Mouse (Mus musculus) intestine, embryonic 15.5 days (tissue): ENCODE results near the gene Frem2. TPM values are rescaled to one million over a fixed set of nuclear protein-coding genes. Genes with fewer than 3 reads are reported as not detected.

ENCODE experiments used
- ATAC-seq: fragments of 200-750 bp; cut with Nextera tagmentation; 2 replicates; pipeline ENCODE4 v1.8.0; 2017; ENCODE audit warnings: moderate TSS enrichment, moderate library complexity
- H3K27ac ChIP-seq: fragments of 300-500 bp; sonication (generic); 2 replicates; pipeline ENCODE4 v1.5.1; 2015; ENCODE audit warnings: mild to moderate bottlenecking, inconsistent platforms
- H3K27me3 ChIP-seq: fragments of 300-500 bp; sonication (generic); replicated peaks from 2 replicates; pipeline ENCODE4 v1.6.1; 2015; ENCODE audit warnings: inconsistent platforms
- H3K36me3 ChIP-seq: fragments of 300-500 bp; sonication (generic); 2 replicates; pipeline ENCODE4 v1.6.1; 2015; ENCODE audit warnings: inconsistent platforms
- H3K4me1 ChIP-seq: fragments of 300-500 bp; sonication (generic); replicated peaks from 2 replicates; pipeline ENCODE4 v1.6.1; 2015; ENCODE audit warnings: inconsistent platforms
- H3K4me2 ChIP-seq: fragments of 300-500 bp; sonication (generic); replicated peaks from 2 replicates; pipeline ENCODE4 v1.6.1; 2015; ENCODE audit warnings: mild to moderate bottlenecking, inconsistent platforms
- H3K4me3 ChIP-seq: fragments of 300-500 bp; sonication (generic); replicated peaks from 2 replicates; pipeline ENCODE4 v1.5.1; 2015; ENCODE audit warnings: inconsistent platforms
- H3K9ac ChIP-seq: fragments of 300-500 bp; sonication (generic); 2 replicates; pipeline ENCODE4 v1.6.1; 2015; ENCODE audit warnings: inconsistent platforms
- H3K9me3 ChIP-seq: fragments of 300-500 bp; sonication (generic); 2 replicates; pipeline ENCODE4 v1.6.1; 2016; ENCODE audit warnings: inconsistent platforms
- WGBS: fragments of 180-500 bp; shearing (Covaris S2); methylation state at CpG from one replicate; pipeline ENCODE4 v1.1.7; 2015; 5-methylcytosine and 5-hydroxymethylcytosine counted together
- polyA plus RNA-seq: library from polyadenylated mRNA; unstranded; fragments of >200 nt; fragmentation: Nextera tagmentation; extraction: Ambion mirVana; gene quantifications from 2 replicates; pipeline ENCODE4 v1.2.1, GENCODE M21; 2015

Gene Frem2
- polyA plus RNA-seq, 1 experiment from 2014 or later, result 7.1 TPM

GRCm38 (mm10) chr3:53532091-53532490 lies 125.1 kb downstream of the Frem2 start:
- no peak overlapping the region for H3K27ac ChIP-seq
- no peak overlapping the region for H3K4me2 ChIP-seq
- WGBS, result 91% methylated on average over 6 of the region's 6 CpGs
- H3K4me3 ChIP-seq, result no peak overlapping the region
- ATAC-seq, result no peak
- H3K9ac ChIP-seq, result no peak overlapping the region
- no peaks in the 10 kb centered on the region for H3K4me1 ChIP-seq
- no peaks in the 10 kb centered on the region for H3K27me3 ChIP-seq
- H3K36me3 ChIP-seq, result 0 out of 2 replicates have a peak, but pooled peaks cover 3% of the 10 kb centered on the region
- H3K9me3 ChIP-seq, result no peaks in the 10 kb centered on the region

DNA sequence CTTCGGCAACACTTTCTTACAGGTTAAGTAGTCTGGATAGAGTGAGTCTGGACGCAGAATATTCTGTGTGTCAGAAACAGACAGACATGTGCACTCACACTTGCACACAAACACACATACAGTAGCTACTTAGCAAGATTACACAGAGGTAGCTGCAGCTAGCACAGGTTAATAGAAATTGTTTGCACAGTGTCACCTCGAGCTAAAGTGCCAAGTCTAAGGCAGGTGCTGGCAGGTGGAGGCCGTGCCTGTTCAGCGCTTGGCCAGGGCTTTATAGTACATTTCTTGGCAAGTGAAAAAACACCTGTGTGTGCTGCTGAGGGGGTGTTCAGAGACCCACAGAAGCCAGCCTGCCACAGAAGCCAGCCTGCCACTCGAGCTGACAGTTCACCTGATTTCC lies 126.8 kb downstream of the Frem2 start:
- Histone ChIP-seq H3K27me3 (no peaks in the 10 kb centered on the region), H3K9me3 (no peaks in the 10 kb centered on the region), H3K4me2 (no peak overlapping the region), H3K4me3 (no peak overlapping the region), H3K36me3 (no peaks in the 10 kb centered on the region), H3K27ac (no peak overlapping the region), H3K4me1 (no peaks in the 10 kb centered on the region), H3K9ac (no peak overlapping the region)
- 77% methylated on average over 6 of the region's 6 CpGs for WGBS
- ATAC-seq, result peak; percentile 17; the same call in 1 of the 2 replicates

GRCm38 (mm10) chr3:53525737-53526136 lies 131.4 kb downstream of the Frem2 start:
- Histone ChIP-seq H3K36me3 (no peaks in the 10 kb centered on the region), H3K27ac (no peak overlapping the region), H3K9me3 (no peaks in the 10 kb centered on the region), H3K4me1 (no peaks in the 10 kb centered on the region), H3K27me3 (no peaks in the 10 kb centered on the region), H3K4me2 (peak overlapping the region; percentile 56), H3K9ac (no peak overlapping the region), H3K4me3 (peak overlapping the region; percentile 23)
- WGBS, result 11% methylated on average over 21 of the region's 21 CpGs
- ATAC-seq, result peak; percentile 72

GRCm38 (mm10) chr3:53522794-53523193 lies 134.4 kb downstream of the Frem2 start:
- H3K27me3 ChIP-seq, result no peaks in the 10 kb centered on the region
- H3K9me3 ChIP-seq, result no peaks in the 10 kb centered on the region
- H3K27ac ChIP-seq, result no peak overlapping the region
- no peaks in the 10 kb centered on the region for H3K36me3 ChIP-seq
- H3K4me1 ChIP-seq, result no peaks in the 10 kb centered on the region
- no peak for ATAC-seq
- H3K9ac ChIP-seq, result no peak overlapping the region
- WGBS, result 91% methylated on average over 10 of the region's 10 CpGs
- no peak overlapping the region for H3K4me3 ChIP-seq
- H3K4me2 ChIP-seq, result no peak overlapping the region

- Histone ChIP-seq H3K27me3 (no peaks in the 10 kb centered on the region), H3K4me3 (no peak overlapping the region), H3K9me3 (no peaks in the 10 kb centered on the region), H3K4me1 (no peaks in the 10 kb centered on the region), H3K4me2 (no peak overlapping the region), H3K36me3 (no peaks in the 10 kb centered on the region), H3K27ac (no peak overlapping the region), H3K9ac (no peak overlapping the region)
- ATAC-seq, result no peak
- WGBS, result 88% methylated on average over 4 of the region's 4 CpGs
These were observed 142.7 kb downstream of the Frem2 start for GRCm38 (mm10) chr3:53514221-53515065.

DNA sequence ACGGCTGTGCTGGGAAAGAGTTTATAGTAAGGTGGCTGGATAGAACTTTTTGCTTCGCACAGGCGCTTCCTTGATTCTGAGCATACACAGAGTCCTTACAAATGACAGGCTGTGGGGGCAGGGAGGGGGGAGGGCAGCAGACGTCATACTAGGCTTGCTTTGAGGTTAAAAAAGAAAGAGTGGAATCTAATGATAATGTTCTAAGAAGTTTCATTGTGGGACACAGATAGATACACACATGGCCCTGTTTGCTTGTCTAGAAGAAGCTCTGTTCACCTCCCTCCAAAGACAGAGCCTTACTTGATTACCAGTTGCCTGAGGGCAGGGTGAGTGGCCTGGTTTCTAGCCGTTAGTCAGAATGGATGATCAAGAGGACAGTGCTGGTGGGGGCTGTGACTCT lies 144.1 kb downstream of the Frem2 start:
- no peak overlapping the region for H3K4me3 ChIP-seq
- H3K4me1 ChIP-seq, result no peaks in the 10 kb centered on the region
- no peak overlapping the region for H3K9ac ChIP-seq
- ATAC-seq, result no peak
- H3K27ac ChIP-seq, result no peak overlapping the region
- no peak overlapping the region for H3K4me2 ChIP-seq
- H3K9me3 ChIP-seq, result no peaks in the 10 kb centered on the region
- H3K36me3 ChIP-seq, result no peaks in the 10 kb centered on the region
- H3K27me3 ChIP-seq, result no peaks in the 10 kb centered on the region
- 23% methylated on average over 5 of the region's 5 CpGs for WGBS

- Histone ChIP-seq H3K9me3 (no peaks in the 10 kb centered on the region), H3K27me3 (no peaks in the 10 kb centered on the region), H3K9ac (no peak overlapping the region), H3K4me1 (no peaks in the 10 kb centered on the region), H3K4me2 (no peak overlapping the region), H3K4me3 (no peak overlapping the region), H3K36me3 (no peaks in the 10 kb centered on the region), H3K27ac (no peak overlapping the region)
- no peak for ATAC-seq
- 63% methylated on average over 6 of the region's 6 CpGs for WGBS
These were observed 154.7 kb downstream of the Frem2 start for GRCm38 (mm10) chr3:53502428-53502827.

GRCm38 (mm10) chr3:53498351-53498905 lies 158.7 kb downstream of the Frem2 start:
- Histone ChIP-seq H3K9ac (no peak overlapping the region), H3K27me3 (no peaks in the 10 kb centered on the region), H3K9me3 (no peaks in the 10 kb centered on the region), H3K27ac (no peak overlapping the region), H3K36me3 (no peaks in the 10 kb centered on the region), H3K4me3 (no peak overlapping the region), H3K4me1 (no peaks in the 10 kb centered on the region), H3K4me2 (no peak overlapping the region)
- WGBS, result 61% methylated on average over 6 of the region's 6 CpGs
- 0 out of 2 replicates have a peak, but pooled peaks have one; percentile 23 for ATAC-seq

DNA sequence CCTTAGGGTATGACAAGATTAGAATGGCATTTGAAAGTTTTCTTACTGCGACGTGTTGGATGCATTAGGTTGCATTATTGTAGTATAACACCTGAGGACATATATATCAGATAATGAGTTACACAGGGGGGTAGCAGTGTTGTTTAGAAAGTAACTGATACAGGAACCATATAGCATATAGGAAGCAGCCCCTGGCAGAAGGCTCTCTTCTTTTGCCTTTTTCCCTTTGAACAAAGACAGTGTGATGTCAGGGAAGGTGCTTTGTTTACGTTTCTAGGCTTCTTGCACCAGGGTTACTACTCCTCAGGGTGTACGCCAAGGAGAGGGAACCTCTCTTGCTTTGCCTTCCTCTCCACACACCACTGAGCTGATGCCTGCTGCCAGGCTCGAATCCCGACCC lies 168.8 kb downstream of the Frem2 start, which contains the start of gene Stoml3:
TSS of gene Stoml3 (plus strand) at position 301 of the 400 bp plus-strand sequence.
- no peaks in the 10 kb centered on the region for H3K27me3 ChIP-seq
- no peaks in the 10 kb centered on the region for H3K9me3 ChIP-seq
- no peaks in the 10 kb centered on the region for H3K36me3 ChIP-seq
- 0 out of 2 replicates have a peak, but pooled peaks cover 4% of the 10 kb centered on the region for H3K4me1 ChIP-seq
- WGBS, result 76% methylated on average over 6 of the region's 6 CpGs
- no peak for ATAC-seq
- H3K4me2 ChIP-seq, result no peak within 1 kb of the TSS
- H3K9ac ChIP-seq, result no peak within 1 kb of the TSS
- no peak within 1 kb of the TSS for H3K27ac ChIP-seq
- H3K4me3 ChIP-seq, result no peak within 1 kb of the TSS

DNA sequence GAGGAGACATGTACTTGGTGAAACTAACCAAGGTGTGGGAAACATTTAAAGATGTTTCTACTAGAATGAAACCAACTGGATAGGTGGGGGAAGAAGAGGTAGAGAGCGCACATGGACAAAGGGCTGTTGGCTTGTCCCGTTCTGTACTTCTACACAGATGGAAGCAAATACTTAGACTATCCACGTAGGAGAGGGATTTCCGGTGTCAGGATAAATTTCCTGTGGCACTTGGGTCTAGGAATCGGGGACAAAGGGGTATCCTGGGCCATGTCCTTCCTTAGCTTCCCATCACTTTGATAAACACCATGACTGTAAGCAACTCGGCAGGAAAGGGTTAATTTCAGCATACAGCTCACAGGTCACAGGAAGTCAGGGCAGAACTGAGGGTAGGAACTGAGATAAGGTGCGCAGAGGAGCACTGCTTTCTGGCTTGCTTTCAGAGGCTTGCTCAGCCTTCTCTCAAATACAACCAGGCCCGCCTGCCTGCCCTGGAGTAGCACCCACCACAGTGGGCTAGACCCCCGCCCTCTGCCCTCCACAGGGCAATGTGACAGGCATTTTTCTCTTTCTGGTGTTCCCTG lies 170.1 kb downstream of the Frem2 start:
- Histone ChIP-seq H3K4me1 (0 out of 2 replicates have a peak, but pooled peaks cover 4% of the 10 kb centered on the region), H3K9ac (no peak overlapping the region), H3K27ac (no peak overlapping the region), H3K9me3 (no peaks in the 10 kb centered on the region), H3K27me3 (no peaks in the 10 kb centered on the region), H3K4me2 (no peak overlapping the region), H3K36me3 (peaks cover 7% of the 10 kb centered on the region; the same call in 1 of the 2 replicates), H3K4me3 (no peak overlapping the region)
- WGBS, result 59% methylated on average over 9 of the region's 9 CpGs
- no peak for ATAC-seq

DNA sequence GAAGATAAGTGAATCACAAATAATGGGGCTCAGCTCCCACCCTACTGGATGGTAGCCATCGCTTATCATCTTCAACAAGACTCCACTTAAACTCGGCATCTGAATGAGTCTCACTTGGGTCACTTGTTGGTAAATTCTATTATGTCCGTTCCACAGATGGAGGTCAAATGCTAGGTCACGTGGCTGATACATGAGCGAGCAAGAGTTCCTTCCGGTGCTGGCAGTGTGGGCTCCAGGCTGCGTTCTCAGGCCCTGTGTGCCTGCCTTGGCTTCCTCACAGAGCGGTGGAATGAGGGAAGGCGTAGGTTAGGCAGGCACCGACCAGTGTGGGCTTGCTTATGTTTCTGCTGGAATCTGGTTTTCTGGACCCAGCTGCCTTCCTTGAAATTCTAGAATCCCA lies 170.6 kb downstream of the Frem2 start:
- no peak overlapping the region for H3K4me2 ChIP-seq
- peaks cover 11% of the 10 kb centered on the region for H3K36me3 ChIP-seq
- H3K9me3 ChIP-seq, result no peaks in the 10 kb centered on the region
- WGBS, result 75% methylated on average over 10 of the region's 10 CpGs
- no peak overlapping the region for H3K9ac ChIP-seq
- no peak for ATAC-seq
- no peaks in the 10 kb centered on the region for H3K27me3 ChIP-seq
- no peak overlapping the region for H3K27ac ChIP-seq
- no peak overlapping the region for H3K4me3 ChIP-seq
- H3K4me1 ChIP-seq, result 0 out of 2 replicates have a peak, but pooled peaks cover 4% of the 10 kb centered on the region

DNA sequence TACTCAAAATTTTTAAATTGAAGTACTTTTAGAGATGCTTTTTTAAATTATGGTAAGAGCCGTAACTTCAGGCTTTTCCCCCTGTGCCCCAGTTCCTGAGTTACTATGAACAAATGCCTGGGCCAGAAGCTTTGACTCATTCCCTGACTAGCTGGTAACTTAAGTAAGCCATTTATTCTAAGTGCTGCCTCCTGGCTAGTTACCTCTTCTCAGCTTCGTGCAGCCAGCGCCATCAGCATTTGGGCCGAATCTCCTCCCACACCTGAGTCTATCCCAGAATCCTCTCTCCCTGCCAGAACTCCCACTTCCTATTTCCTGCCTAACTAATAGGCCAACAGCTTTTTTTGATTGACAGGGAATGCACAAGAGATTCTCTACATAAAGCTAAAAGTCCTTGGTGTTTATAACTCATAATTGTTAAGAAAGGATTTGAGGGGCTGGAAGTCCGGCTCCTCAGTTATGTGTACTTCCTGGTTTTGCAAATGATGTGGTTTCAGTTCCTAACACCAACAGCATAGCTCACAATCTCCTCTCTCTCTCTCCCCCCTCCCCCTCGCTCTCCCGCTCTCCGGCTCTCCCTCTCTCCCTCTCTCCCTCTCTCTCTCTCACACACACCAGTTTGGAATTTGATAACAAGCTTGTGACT lies 173.6 kb downstream of the Frem2 start:
- no peaks in the 10 kb centered on the region for H3K9me3 ChIP-seq
- no peak overlapping the region for H3K27ac ChIP-seq
- H3K4me2 ChIP-seq, result no peak overlapping the region
- no peak overlapping the region for H3K4me3 ChIP-seq
- 89% methylated on average over 8 of the region's 8 CpGs for WGBS
- no peaks in the 10 kb centered on the region for H3K27me3 ChIP-seq
- ATAC-seq, result no peak
- H3K4me1 ChIP-seq, result 0 out of 2 replicates have a peak, but pooled peaks cover 4% of the 10 kb centered on the region
- no peak overlapping the region for H3K9ac ChIP-seq
- peaks cover 22% of the 10 kb centered on the region for H3K36me3 ChIP-seq
